Mouse (Mus musculus) T-helper 1 cell (primary cell): Measurements from ENCODE around the gene Poglut1.

Experiments used
- in situ Hi-C: fragments of 300-600 bp; cut with MboI, MseI; formaldehyde crosslinking; loops from one replicate; pipeline ENCODE4 v1.15.1; 2025; ENCODE audit warnings: high pct_unique_total_duplicates

Poglut1 gene

DNA sequence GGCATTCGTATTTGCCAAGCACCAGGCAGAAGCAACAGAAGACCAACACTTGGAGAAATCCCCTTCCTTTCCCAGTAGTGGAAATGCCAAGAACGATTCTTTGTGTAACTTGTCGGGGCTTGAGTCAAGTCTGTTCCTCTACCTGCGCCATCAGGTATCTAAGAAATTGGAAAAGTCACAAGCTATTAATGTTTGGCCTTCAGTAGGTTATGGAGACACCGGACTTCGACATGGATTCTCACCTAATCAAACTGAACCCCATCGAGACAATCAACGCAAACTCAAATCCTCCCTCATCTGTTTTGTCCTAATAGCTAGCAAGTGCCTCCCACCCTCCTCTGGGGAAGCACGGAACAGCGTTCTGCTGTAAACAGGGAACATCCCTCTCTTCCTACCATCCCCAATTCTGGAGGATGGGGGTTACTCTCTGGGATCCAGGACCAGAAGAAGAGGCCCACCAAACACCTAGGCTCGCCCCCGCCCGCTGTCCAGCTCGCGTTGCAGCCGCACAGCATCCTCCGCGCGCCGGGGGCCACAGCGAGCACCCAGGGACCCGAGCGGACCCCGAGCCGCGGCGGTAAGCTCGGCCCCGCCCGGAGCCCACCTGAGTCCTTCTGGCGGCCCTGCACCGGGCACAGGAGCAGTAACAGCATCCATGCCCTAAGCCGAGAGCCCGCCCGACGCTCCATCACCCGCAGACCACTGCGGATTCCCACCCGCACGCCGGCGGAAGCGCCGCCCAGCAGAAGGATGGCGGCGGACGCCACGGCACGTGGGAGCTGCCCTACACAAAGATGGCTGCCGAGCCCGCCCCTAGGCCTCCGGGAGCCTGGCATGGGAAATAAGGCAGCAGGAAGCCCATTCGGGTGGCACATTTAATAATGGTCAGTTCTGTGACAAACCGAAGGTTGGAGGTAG, at the start of gene Poglut1:
Gene Poglut1 (minus strand): TSS at position 780 of the 918 bp plus-strand sequence.
- in situ Hi-C loops = no loop called here

DNA sequence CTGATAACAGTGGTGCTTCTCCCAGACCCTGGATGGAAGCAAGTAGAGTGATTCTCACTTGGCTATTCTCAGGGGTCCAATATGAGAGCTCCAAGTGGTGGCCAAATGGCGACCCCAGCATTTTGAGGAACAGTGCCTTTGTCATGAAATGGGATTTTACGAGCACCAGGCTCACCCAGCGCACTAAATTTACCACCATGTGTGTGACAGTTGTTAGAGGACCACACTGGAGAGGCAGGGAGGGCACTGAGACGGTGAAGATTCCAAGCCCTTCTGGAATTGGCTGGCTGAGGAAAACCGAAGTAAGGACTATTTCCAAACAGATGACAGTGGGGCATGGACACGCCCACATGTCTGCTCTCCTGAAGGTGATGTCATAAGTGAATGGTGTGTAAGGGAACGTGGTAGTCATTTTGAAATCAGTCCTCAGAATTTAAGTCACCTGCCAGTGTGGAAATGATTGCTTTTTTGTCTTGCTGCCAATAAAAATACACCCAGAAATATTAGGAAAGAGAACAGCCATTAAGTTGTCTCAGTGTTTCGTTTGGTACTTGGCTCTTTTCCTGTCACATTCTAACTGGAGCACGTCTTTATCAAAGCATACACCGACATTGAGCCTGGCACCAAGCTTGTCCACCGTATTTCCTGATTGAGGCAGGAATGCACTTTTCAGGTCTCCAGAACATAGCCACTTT, 49.1 kb upstream of the Poglut1 start:
- in situ Hi-C loops = no loop called here

DNA sequence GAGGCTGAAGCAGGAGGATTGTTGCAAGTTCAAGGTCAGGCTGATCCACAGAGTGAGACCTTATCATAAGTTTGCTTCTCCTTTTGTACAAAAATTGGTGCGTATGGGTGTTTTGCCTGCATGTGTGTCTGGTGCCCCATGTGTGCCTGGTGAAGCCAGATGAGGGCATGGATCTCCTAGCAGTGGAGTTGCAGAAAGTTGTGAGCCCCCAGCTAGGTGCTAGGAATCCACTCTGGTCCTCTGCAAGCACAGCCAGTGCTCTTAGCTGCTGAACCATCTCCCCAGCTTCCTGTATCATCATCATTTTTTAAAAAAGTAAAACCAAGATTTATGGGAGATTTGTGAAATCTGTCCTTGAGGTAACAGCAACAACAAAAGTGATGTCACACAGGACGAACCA, 46.6 kb upstream of the Poglut1 start:
- in situ Hi-C loops = no loop called here

DNA sequence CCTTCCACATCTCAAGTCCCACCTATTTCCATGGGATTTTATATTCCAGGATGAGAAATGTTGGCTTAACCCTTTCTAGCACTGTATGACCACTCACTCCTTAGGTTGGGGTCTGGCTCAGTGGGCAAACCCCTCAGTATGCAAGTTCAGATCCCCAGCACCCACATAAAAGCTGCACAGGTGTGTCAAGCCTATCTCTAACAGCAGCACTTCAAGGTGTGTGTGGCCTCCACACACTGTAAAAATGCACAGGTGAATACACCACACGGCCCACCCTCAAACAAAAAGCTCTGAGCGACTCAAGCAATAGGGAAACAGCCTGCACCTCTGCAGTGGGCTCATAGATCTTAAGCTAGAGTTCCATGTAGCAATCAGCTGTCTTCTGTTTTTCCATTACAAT, 46.0 kb upstream of the Poglut1 start:
- in situ Hi-C loops = no loop called here

DNA sequence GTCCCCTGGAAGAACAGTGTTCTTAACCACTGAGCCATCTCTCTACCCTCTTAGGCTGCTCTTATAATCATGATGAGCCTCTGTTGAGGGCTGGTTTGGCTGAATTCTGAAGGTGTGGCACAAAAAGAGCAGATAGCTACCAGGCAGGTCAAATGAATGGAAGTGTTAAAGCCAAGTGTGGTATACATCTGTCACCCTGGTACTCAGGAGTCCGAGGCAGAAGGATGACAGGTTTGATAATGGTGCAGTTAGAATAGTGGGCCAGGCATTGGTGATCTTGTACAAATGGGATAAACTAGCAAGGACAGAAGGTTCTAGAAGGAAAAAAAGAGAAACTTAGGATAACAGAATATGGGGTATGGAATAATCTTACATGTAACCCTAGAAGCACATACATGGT, 44.4 kb upstream of the Poglut1 start:
- in situ Hi-C loops = no loop called here

DNA sequence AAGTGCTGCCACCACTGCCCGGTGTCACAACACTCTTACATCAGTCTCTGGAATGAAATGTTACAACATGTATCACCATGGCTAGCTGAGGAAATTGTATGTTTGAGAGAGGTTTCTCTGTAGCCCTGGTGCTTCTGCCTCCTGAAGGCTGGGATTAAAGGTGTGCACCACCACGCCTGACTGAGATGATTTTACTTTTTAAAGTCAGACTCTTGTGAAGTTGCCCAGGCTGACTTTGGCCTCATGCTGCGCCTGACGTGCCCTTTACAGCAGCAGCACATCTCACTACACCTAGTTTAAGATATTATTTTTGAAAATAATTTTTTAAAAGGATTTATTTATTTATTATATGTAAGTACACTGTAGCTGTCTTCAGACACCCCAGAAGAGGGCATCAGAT, 42.9 kb upstream of the Poglut1 start:
- in situ Hi-C loops = no loop called here

DNA sequence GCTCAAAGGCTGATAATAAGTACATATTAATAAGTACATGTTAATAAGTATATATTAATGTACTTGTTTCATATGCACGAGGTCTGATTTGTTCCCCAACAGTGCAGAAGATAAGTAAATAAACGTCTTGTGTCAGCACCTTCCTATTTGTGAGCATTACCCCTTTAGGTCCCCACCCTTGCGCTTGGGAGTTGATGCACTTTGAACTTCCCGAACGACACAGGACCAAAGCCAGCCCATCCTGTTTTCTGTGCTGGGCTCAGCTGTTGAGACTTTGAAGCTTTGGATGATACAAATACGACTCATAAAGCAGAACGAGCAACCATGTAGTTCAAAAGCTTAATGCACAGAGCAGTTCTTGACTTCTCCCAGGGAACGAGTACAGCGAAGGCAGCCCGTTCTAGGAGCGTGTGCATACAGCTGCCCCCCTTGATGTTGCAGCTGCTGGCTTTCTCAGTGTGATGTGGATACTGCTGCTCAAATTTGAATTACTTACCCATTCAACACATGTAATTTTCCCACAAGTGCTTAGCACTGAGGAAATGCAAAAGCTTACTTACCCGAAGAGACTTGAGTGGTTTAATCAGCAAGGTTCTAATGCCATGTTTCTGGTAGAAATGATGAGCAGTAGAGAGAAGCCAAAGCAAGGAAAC, 42.1 kb upstream of the Poglut1 start:
- in situ Hi-C loops = no loop called here

DNA sequence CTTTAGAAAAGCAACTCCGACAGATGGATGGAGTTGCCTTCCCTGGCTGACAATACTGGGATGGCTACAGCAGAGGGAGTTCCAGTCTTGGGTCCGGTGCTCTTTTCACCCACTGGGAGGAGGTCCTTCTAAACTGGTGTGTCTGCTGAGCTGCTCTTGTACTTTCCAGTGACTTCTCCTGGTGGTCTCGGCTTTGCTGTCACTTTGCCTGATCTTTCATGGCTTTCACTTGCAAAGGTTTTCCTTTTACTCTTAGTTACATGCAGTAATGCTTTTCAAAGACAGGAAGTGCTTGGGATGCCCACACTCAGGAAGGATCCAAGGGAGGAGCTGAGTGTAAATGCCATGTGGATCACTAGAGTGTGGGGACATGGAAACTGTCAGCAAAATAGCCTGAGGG, 41.4 kb upstream of the Poglut1 start:
- in situ Hi-C loops = no loop called here

DNA sequence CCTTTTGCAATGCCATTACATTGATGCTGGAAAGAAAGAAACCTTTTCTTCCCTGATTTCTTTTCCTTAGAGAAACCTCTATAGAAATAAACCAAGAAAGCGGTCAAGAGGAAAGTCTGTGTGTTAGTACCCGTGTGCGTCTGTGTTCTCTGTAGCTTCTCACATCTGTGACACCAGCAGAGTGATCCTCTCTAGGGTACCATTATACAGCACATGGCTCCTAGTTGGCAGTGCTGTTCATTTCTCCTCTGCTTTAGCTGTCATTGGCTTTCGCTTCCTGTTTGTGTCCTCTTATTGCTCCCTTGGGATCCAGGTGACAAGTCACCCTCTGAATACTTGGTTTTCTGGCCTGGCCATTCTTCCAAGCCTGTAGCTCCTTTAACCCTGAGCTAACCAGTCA, 37.5 kb upstream of the Poglut1 start:
- in situ Hi-C loops = no loop called here

DNA sequence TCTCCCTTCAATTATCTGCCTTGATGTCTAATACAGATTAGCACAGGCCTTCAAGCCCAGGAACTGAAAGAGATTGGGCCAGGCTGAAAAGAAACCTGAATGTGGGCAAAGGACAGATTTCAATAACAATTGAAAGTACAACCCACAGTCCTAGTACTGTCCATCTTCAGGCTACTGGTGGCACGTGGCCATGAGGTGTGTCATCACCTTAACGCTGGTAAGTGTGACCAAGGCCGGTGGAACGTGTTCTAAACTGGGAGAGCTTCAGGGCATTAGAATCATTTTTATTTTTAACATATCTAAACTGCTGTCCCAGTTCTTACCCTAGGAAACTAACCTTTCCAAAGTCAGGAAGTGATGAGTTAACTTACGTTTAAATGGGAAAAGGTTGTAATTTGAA, 37.1 kb upstream of the Poglut1 start:
- in situ Hi-C loops = no loop called here

DNA sequence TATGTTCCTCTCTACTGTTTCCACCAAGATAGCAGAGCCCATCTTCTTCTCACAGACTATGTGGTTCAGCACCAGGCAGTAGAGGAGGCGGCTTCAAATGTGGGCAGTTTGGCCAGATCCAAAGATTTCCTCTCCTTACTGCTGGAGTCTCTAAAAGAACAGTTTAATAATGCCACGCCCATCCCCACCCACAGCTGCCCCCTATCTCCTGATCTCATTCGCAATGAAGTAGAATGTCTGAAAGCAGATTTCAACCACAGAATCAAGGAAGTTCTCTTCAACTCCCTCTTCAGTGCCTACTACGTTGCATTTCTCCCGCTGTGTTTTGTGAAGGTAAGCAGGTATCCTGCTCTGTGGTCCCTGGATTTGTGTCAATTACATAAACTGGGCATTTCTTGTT, 35.1 kb upstream of the Poglut1 start:
- in situ Hi-C loops = no loop called here

DNA sequence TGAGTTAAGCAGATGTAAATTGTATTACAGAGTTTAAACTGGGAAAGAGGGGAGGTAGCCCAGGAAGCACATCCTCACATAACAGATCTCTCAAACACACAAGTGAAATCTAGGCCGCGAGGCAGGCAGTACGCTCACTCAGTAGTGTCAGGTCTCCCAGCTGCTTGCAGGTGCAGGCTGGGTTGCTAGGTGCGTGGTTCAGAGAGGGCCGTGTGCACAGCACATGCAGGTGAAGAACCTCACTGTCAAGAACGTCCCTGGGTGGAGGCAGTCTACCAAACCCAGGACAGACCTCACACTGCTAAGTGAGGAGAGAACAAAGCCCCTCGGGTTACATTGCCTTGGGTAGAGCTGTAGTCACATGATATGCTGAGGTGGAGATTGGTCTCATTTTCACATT, 34.7 kb upstream of the Poglut1 start:
- in situ Hi-C loops = no loop called here

DNA sequence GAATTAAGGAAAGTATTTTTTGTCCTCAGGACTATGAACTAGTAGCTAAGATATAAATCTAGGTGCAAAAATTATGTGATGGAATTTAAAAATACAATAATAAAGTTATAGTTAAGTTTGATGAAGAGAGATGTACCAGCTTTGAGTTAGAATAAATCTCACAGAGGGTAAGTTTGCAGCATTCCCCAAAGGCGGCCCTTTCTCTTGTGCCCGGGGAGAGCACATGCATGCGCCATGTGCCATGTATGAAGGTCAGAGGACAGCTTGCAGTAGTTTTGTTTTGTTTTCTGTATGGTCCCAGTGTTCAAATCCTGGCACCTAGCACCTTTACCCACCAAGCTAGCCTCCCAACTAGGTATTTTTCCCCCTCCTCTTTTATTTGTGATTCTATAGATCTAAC, 21.4 kb upstream of the Poglut1 start:
- in situ Hi-C loops = no loop called here

DNA sequence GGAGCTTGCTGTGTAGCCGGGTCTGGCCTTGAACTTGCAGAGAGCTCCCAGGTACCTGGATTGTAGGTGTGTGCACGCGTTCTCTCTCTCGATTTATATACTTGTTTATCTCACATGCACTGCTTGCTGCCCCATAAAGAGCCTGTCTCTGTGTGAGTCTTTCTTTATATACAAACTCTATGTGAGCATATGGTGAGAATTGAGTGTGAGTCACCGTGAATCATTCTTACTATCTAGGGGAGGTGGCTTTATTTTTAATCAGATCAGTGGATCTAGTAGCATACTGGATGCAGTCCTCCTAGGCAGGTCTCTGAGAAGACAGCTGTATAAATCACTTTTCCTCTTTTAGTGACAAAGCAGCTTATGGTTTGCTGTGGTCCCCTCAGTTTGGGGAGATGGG, 18.1 kb upstream of the Poglut1 start:
- in situ Hi-C loops = no loop called here

DNA sequence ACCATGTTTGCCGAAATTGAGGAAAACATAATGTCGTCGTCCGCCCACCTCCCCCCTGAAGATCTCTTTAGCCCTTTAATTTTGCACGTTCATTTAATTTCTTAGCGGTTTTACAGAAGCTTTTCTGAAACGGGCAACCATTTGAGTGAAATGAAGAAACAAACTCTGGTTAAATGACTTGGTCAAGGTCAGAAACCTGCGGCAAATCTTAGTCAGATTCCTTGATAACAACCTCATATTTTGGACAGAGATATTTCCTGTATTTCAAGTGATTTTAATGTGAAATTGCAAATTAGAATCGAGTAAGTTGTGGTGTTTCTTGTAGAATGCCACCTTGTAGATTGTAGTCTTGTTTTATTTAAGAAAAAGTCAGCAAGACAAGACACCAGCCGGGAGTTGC, 13.5 kb upstream of the Poglut1 start:
- in situ Hi-C loops = no loop called here

DNA sequence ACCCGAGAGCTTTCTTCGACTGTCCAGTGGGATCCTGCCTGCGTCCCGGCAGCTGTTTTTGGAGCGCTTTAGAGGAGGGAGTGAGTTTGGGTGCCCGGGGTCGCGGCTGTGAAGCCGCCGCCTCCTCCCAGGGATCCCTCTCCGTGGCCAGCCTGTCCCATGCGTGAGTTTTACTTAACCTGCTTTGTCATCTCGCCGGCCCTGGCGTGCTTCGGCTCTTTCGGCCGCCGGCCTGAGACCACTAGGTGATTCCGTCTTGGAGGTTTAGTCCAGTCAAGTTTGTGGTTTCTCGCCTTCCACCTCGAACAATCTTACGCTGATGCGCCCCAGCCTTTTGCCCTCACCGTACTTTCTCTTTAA, 12.9 kb upstream of the Poglut1 start:
- in situ Hi-C loops = no loop called here

DNA sequence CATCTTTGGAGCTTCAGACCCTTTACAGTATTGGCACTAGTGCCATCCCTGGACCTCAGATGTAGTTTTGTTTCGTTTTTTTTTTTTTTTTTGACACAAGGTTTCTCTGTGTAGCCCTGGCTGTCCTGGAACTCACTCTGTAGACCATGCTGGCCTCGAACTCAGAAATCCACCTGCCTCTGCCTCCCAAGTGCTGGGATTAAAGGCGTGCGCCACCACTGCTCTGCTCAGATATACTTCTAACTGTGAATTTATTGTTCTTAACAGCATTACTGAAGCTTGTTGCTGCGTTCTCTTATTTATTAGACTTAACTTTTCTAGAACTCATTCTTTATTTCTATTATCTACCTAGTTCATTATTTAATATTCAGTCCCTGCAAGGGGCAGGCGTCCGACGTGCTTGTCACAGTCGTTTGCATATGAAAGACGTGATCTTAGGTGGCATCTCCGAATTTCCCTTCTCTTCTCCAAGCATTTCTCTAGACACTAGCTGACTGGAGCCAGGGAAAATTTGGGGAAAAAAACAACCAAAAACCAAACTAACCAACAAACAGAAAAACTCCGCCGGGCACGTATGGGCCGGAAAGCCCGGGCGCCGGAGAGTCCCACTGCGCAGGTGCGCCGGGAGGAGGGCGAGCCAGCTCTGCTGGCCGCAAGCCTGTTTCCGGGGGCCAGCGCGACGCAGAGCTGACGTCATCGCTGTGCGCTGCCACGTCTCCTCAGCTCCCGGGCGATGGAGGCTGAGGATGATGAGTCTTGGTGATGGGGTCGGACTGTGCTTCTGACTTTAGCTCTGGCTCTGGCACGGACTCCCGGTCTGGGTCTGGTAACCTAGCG, 12.3 kb upstream of the Poglut1 start:
- in situ Hi-C loops = no loop called here

DNA sequence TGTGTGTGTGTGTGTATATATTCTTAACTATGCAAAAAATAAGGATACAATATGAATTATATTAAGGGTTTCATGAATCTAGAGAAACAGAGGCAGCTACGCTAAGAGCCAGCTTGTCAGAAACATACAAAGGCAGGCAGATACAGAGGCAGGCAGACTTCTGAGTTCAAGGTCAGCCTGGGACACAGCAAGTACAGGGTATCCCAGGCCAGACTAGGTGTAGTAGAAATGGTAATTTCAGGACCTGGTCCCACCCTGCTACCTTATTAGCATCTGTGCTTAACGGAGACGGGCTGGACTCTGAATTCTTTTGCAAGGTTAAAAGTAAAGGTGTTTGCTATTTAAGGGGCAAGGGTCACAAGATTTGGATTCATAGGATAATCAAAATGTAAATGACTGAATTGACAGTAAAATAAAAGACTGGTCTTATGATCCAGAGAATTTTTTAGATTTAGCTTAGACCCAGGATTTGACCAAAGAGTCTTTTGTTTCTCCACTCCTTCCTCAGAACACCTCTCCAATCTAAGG, 8.2 kb upstream of the Poglut1 start, which contains the start of gene Tmem39a:
Gene Tmem39a (plus strand): TSS at position 478 of the 528 bp plus-strand sequence.
- in situ Hi-C loops = no loop called here

DNA sequence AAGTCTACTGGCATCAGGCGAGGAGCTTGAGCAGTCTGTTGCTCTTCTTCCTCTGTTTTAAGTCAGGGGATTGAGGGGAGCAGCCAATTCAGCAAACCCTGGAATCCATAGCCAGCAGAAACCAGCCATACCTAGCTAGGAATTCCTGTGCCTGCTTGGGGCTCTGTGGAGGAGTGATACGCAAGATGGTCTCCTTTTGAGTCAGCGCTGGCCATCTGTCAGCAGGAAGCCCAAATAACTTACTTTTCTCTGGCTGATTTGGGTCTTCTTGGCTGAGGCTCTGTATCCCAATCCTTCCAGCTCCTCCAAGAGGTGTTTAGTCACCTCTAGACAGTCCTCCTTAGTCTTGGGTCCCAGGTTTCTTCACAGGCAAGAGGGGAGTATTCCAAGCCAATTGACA, 5.9 kb upstream of the Poglut1 start:
- in situ Hi-C loops = no loop called here

DNA sequence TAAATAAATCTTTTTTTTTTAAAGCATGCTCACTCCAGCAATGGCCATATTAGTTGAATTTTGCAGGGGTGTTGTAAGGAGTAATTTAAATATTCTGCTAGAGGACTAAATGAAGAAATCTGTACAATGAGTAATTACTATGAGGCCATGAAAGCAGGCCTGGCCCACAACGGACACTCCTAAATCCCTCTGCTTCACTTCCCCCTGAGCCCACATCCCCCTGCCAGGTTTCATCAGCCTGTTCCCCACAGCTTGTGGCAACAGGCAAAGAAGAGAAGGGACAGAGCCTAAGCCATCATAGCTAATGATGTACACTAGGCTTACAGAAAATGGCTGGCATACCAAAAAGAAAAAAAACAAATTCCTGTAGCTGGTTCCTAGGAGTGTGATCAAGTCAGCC, 2.1 kb downstream of the Poglut1 start:
- in situ Hi-C loops = no loop called here

DNA sequence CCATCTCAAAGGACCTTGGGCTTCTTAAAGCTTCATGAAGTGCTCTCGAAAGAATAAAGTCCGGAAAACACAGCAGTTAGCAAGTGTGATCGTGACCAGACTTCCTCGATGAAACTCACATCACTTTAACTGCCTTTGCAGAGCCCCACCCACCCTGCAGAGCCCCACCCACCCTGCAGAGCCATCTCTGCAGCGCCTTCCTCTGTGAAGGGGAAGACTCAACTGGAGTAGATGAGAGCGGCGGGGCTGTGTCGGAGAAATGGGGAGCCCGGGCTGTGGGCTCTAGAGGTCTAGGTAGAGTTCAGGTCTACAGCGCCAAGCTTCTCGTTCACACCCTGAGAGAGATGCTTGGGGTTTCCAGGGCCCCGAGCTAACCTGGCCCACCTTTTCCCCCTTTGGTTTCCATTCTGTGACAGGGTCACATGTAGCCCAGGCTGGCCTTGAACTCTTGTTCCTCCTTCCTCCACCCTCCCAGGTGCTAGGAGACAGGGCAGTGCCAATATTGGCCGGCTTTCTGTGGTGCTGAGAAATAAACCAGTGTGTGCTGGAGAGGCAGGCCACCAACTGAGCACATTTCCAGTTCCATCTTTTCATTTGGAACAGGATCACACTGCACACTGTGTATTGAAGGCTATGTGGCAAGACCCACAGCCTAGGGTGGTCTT, 11.2 kb downstream of the Poglut1 start:
- in situ Hi-C loops = no loop called here
